Mouse (Mus musculus): ENCODE measurements at regions not wholly inside any gene's neighbourhood (a gene's known extent, or its start where the extent isn't known, plus 50 kb on each side); places are given as distances from the start of the nearest gene placed in this dataset.

DNA sequence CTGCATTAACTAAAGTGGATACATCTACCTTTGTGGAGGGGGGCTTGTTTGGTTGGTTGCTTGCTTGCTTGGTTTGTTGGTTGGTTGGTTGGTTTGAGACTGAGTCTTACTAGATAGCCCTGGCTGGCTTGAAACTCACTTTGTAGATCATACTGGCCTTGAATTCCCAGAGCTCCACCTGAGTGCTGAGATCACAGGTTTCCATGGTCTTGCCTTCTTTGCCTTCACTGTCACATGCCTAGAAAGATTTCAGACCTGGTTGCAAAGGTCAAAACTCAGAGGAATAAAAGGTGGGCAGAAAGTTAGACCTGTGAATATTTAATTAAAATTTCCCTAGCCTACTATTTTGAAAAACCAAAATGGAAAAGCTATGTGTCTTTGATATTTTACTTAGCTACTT is 375.5 kb downstream of the Tns1 start:
- H3K4me1 ChIP-seq (replicated peaks; ENCODE audit: insufficient read depth, low read length) = peaks cover 2% of the 10 kb centered on the region; the same call in 1 of the 2 replicates
- no peak for ATAC-seq (replicated peaks; ENCODE audit: low FRiP score, low read depth)
- no peaks in the 10 kb centered on the region for H3K27me3 ChIP-seq (ENCODE audit: insufficient read depth, low read length)
- no peak for DNase-seq (ENCODE audit: low spot score)
- H3K36me3 ChIP-seq (ENCODE audit: insufficient read depth, low read length) = no peaks in the 10 kb centered on the region
- no peak overlapping the region for H3K4me3 ChIP-seq (replicated peaks; ENCODE audit: low read depth, low read length)
- H3K9ac ChIP-seq (ENCODE audit: low read depth, low read length) = no peak overlapping the region
- H3K27ac ChIP-seq = no peak overlapping the region
- H3K4me2 ChIP-seq (ENCODE audit: low read length) = no peak overlapping the region
- TF ChIP-seq CTCF (IDR thresholded peaks at IDR 0.05; ENCODE audit: low read depth) = no peak
- H3K9me3 ChIP-seq (replicated peaks; ENCODE audit: low read length) = no peaks in the 10 kb centered on the region

DNA sequence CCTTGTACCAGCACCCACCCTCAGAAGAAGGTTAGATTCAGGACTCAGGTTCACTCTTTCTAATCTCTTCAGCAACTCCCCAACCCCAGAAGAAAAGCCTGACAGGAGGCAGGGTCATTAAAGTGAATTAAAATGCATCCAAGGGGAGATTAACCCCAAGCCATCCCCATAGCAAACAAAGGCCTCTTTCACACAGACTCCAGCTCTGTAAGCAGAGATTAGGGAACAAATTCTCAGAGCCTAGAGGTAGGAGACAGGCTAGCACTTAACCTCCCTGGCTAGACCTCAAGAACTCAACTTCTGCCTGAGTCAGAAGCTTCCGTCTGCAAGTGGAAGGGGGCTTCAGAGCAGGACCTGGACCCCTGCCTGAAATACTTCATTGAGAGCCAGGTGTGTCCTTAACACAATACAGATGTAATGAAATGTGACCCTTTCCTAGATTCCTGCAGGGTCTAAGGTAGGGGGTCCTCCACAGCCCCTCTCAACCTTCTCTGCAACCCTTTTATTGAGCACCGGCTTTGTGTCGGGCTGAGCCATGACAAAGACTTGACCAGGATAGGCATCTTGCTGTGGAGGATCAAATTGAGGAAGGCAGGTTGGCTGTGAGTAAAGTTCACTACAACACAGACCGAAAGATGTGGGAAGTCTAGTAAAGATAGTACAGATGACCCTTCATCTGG is 379.6 kb downstream of the Tns1 start:
- DNase-seq (ENCODE audit: low spot score) (peak; percentile 53), ATAC-seq (replicated peaks; ENCODE audit: low FRiP score, low read depth) (peak; percentile 29; the same call in 1 of the 2 replicates)

DNA sequence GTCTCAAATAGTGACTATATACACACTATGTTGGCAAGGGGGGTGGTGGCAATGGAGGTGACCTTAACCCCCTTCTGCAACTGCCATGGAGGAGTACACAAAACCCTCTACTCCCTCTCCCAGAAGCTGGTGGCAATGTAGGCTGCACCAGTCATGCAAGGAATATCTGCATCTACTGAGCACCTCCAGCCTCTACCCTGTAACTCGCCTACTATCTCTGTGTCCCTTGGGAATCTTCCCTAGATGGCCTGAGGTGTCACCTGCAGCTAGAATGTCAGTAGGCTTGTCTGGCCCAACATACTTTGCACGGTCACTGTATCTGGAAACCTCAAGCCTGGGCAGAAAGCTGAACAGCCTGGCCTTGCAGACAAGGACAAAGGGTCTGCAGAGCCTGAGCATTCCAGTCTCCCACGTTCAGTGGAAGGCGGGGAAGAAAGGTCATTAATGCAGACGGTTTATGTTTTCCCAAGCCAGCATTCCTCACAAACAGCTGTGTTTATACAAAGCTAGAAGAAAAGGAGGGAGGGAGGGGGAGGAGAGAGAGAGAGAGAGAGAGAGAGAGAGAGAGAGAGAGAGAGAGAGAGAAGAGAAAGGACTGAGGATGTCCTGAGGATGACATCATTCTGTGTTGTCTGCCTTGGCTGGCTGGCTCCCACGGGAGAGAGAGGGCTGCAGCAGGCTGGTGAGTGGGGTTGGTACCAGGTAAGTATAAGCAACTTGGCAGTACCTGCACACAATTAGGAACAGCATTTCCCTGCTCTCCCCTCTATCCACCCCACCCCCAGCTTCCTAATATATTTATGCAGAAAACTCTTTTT is 380.3 kb downstream of the Tns1 start:
- Histone ChIP-seq H3K4me1 (replicated peaks; ENCODE audit: insufficient read depth, low read length) (peaks cover 7% of the 10 kb centered on the region; the same call in 1 of the 2 replicates), H3K4me2 (ENCODE audit: low read length) (no peak overlapping the region), H3K9ac (ENCODE audit: low read depth, low read length) (no peak overlapping the region), H3K9me3 (replicated peaks; ENCODE audit: low read length) (no peaks in the 10 kb centered on the region), H3K36me3 (ENCODE audit: insufficient read depth, low read length) (no peaks in the 10 kb centered on the region), H3K4me3 (replicated peaks; ENCODE audit: low read depth, low read length) (no peak overlapping the region), H3K27ac (peak overlapping the region; percentile 75), H3K27me3 (ENCODE audit: insufficient read depth, low read length) (no peaks in the 10 kb centered on the region)
- 17% methylated on average over 6 of the region's 6 CpGs for WGBS
- TF ChIP-seq CTCF (IDR thresholded peaks at IDR 0.05; ENCODE audit: low read depth) = no peak
- ATAC-seq (replicated peaks; ENCODE audit: low FRiP score, low read depth) (peak; percentile 85), DNase-seq (ENCODE audit: low spot score) (peak; percentile 96)

More for the DNA sequence above, 379.6 kb downstream of the Tns1 start:
- no peak for TF ChIP-seq CTCF (IDR thresholded peaks at IDR 0.05; ENCODE audit: low read depth)
- no peak overlapping the region for H3K4me3 ChIP-seq (replicated peaks; ENCODE audit: low read depth, low read length)
- H3K4me1 ChIP-seq (replicated peaks; ENCODE audit: insufficient read depth, low read length) = peaks cover 7% of the 10 kb centered on the region; the same call in 1 of the 2 replicates
- 69% methylated on average over 4 of the region's 4 CpGs for WGBS
- H3K36me3 ChIP-seq (ENCODE audit: insufficient read depth, low read length) = no peaks in the 10 kb centered on the region
- H3K27ac ChIP-seq = peak overlapping the region; percentile 75
- H3K9ac ChIP-seq (ENCODE audit: low read depth, low read length) = no peak overlapping the region
- H3K9me3 ChIP-seq (replicated peaks; ENCODE audit: low read length) = no peaks in the 10 kb centered on the region
- no peak overlapping the region for H3K4me2 ChIP-seq (ENCODE audit: low read length)
- H3K27me3 ChIP-seq (ENCODE audit: insufficient read depth, low read length) = no peaks in the 10 kb centered on the region

DNA sequence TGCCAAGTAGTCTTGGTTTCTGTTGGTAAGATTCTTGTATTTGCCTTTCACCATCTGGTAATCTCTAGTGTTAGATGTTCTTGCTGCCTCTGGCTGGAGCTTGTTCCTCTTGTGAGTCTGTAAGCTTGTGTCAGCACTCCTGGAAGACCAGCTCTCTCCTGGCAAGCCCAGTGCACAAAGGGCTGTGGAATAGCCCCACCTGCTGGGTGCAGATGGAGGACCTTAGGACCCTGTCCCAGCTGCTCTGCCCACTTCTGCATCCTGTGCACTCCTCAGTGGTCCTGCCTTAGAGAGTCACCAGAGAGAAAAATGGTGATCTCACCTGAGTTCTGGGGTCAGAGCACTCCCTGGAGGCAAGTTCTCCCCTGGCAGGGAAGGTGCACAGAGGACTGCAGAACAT is 387.2 kb downstream of the Tns1 start:
- Histone ChIP-seq H3K4me3 (replicated peaks; ENCODE audit: low read depth, low read length) (no peak overlapping the region), H3K36me3 (ENCODE audit: insufficient read depth, low read length) (no peaks in the 10 kb centered on the region), H3K4me2 (ENCODE audit: low read length) (no peak overlapping the region), H3K9me3 (replicated peaks; ENCODE audit: low read length) (no peaks in the 10 kb centered on the region), H3K4me1 (replicated peaks; ENCODE audit: insufficient read depth, low read length) (no peaks in the 10 kb centered on the region), H3K27me3 (ENCODE audit: insufficient read depth, low read length) (no peaks in the 10 kb centered on the region), H3K9ac (ENCODE audit: low read depth, low read length) (no peak overlapping the region), H3K27ac (no peak overlapping the region)
- DNase-seq (ENCODE audit: low spot score) (peak; percentile 45), ATAC-seq (replicated peaks; ENCODE audit: low FRiP score, low read depth) (no peak)
- peak; percentile 70 for TF ChIP-seq CTCF (IDR thresholded peaks at IDR 0.05; ENCODE audit: low read depth)

DNA sequence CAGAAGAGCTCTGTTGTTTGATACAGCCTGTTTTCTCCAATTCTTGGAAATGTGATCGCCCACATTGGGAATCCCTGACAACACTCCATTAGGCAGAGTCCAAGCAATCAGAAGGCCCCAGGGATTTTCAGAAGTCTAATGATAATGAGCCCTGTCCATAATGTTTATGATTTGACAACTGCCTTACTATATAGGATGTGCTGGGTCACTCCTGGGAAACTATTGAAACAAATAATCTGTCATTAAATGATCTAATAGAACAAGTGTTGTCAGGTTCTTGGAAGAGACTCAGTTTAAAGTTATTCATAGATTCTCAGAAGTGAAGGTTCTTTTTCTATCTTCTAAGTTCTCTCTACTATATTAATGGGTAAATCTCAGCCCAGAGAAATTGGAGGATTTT is 395.9 kb downstream of the Tns1 start:
- TF ChIP-seq CTCF (IDR thresholded peaks at IDR 0.05; ENCODE audit: low read depth) = no peak
- Histone ChIP-seq H3K36me3 (ENCODE audit: insufficient read depth, low read length) (no peaks in the 10 kb centered on the region), H3K4me1 (replicated peaks; ENCODE audit: insufficient read depth, low read length) (no peaks in the 10 kb centered on the region), H3K9me3 (replicated peaks; ENCODE audit: low read length) (no peaks in the 10 kb centered on the region; the same call in 1 of the 2 replicates), H3K27ac (no peak overlapping the region), H3K4me2 (ENCODE audit: low read length) (no peak overlapping the region), H3K27me3 (ENCODE audit: insufficient read depth, low read length) (no peaks in the 10 kb centered on the region), H3K9ac (ENCODE audit: low read depth, low read length) (no peak overlapping the region), H3K4me3 (replicated peaks; ENCODE audit: low read depth, low read length) (no peak overlapping the region)
- ATAC-seq (replicated peaks; ENCODE audit: low FRiP score, low read depth) = no peak
- DNase-seq (ENCODE audit: low spot score) = no peak
- WGBS = 90% methylated on average over 1 of the region's 1 CpGs

DNA sequence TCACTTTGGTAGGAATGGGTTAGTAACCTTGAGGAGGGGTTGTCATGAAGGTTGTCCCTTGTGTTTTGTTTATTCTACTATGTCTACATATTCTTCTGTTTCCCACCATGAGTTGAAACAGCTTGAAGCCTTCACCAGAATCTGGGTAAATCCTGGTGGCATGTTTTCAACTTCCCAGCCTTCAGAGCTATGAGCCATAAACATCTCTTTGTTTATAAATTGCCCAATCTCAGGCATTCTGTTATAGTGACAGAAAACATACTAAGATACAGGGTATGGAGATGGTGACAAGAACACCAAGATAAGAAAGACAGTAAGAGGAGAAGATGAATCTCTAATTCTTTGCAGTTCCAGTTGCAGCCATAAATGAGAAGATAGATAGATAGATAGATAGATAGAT is 396.5 kb downstream of the Tns1 start:
- no peak overlapping the region for H3K27ac ChIP-seq
- H3K4me2 ChIP-seq (ENCODE audit: low read length) = no peak overlapping the region
- H3K36me3 ChIP-seq (ENCODE audit: insufficient read depth, low read length) = no peaks in the 10 kb centered on the region
- no peak for TF ChIP-seq CTCF (IDR thresholded peaks at IDR 0.05; ENCODE audit: low read depth)
- ATAC-seq (replicated peaks; ENCODE audit: low FRiP score, low read depth) (no peak), DNase-seq (ENCODE audit: low spot score) (no peak)
- H3K4me3 ChIP-seq (replicated peaks; ENCODE audit: low read depth, low read length) = no peak overlapping the region
- H3K27me3 ChIP-seq (ENCODE audit: insufficient read depth, low read length) = no peaks in the 10 kb centered on the region
- H3K9me3 ChIP-seq (replicated peaks; ENCODE audit: low read length) = no peaks in the 10 kb centered on the region; the same call in 1 of the 2 replicates
- no peak overlapping the region for H3K9ac ChIP-seq (ENCODE audit: low read depth, low read length)
- no peaks in the 10 kb centered on the region for H3K4me1 ChIP-seq (replicated peaks; ENCODE audit: insufficient read depth, low read length)
